Mouse (Mus musculus) B cell, adult 2 months (primary cell): ENCODE results near the gene Atp8b5.

Experiments
- DNase-seq, 2 experiments: peaks; one replicate each; pipeline ENCODE4 v3.0.0; 2022

Gene Atp8b5

DNA sequence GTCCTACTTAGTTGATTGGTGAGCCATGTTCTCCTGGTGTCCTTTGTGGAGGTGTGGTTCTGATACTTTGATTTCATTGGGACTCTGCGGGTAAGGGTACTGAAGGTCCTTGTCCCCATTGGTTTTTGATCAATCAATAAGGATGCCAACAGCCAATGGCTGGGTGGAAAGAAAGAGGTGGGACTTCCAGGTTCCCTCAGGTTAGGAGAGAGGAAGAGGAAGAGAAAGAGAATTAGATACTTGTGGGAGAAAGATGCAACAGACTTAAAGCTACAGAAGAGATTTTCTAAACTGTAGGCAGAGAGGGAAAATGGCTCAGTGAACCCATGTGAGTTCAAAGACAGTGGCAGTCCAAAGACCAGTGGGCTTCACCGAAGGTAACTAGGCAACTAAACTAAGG, 60.2 kb downstream of the Atp8b5 start:
- DNase-seq: no peak

DNA sequence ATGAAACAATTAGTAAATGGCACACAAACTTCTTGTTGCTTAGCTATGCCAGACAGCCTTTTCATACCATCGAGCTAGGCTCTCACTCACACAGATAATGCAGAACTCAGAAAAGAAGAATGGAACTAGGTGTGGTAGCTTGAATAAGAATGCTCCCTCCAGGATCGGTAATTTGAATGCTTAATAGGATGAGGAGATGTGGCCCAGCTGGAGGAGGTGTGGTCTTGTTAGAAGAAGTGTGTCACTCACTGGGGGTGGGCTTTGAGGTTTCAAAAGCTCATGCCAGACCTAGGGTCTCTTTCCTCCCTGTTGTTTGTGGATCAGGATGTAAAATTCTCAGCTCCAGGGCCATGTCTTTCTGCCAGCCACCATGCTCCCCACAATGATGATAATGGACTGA, 67.8 kb downstream of the Atp8b5 start:
- no peak for DNase-seq

DNA sequence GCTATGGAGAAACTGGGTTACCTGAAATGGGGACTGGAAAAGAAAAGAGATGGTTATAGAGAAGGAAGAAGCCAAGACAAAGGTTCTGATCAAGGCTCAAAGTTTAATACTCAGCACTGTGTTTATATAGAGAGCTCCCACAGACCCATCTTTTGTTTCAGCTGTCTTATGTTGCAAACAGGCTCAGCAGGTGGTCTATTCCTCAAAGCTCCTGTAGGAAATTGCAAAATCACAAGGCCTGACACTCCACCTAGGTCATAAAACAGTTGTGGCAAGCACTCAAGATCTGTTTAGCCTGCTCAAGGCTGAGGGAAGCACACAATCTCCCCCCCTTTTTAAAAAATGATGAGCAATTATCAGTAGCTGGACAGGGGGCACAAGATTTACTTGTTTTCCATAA, 69.2 kb downstream of the Atp8b5 start:
- no peak for DNase-seq

DNA sequence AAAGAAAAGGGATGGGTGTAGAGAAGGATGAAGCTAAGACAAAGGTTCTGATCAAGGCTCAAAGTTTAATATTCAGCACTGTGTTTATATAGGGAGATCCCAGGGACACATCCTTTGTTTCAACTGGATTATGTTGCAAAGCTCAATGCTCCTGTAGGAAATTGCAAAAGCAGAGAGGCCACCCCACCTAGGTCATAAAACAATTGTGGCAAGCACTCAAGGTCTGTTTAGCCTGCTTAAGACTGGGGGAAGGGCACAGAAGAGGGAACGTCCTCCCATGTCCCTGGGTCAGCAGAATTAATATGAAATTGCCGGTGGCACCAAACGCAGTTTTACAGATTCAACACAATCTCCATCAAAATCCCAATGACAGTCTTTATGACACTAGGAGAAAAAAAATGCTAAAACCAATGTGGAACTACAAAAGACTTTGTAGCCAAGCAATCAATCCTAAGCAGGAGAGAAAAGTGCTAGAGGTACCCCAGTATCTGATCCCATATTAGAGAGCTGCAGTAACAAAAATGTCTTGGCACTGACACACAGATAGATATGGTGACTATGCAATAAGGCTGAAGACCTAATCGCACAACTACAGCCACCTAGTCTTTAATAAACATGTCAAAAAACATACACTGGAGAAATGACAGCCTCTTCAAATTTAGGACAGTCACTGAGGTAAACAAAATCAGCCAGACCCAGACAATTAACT, 73.3 kb downstream of the Atp8b5 start:
- no peak for DNase-seq

DNA sequence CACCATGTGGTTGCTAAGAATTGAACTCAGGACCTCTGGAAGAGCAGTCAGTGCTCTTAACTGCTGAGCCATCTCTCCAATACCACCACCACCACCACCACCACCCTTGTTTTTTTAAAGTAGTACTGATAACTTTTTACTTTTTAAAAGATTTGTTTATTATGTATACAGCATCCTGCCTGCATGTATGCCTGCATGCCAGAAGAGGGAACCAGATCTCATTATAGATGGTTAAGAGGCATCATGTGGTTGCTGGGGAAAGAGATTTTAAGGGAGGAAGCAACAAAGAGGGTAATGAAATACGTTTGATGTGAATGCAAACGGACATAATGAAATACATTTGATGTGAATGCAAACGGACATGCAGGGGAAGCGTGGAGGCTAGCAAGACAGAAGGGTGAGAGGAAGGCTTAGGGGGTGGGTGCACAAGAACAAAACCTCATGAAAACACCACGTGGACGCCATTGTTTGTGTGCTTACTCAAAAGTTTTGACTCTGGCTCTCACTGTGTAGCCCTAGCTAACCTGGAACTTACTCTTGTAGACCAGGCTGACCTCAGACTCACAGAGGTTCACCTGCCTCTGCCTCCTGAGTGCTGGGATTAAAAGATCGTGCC, 74.4 kb downstream of the Atp8b5 start:
- no peak for DNase-seq

DNA sequence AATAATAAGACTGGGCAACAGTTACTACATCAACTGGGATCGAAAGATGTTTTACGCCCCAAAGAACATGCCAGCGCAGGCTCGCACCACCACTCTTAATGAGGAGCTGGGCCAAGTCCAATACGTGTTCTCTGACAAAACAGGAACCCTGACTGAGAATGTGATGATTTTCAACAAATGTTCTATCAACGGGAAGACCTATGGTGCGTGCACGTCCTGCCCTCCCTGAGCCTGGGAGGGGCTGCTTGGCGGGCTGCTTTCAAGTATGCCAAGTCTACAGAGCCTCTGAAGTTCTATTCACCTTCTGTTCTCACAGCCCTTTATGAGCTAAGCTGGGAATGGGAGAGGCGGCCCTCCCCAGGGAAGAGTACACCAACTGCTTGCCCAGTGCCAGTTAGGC, 75.5 kb downstream of the Atp8b5 start:
- no peak for DNase-seq

DNA sequence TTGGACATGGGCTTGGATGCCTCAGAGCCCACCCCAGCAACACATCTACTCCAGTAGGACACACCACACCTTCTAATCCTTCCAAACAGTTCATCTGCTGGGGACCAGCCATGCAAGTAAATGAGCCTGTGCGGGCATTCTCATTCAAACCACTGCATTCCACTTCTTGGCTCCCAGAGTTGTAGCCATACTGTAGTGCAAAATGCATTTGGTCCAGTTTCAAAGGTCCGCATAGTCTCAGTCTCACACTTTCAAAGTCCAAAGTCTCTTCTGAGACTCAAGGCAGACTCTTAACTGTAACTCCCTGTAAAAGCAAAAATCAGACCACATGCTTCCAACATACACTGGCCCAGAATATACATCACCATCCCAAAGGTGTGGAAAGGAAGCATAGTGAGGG, 78.0 kb downstream of the Atp8b5 start:
- no peak for DNase-seq

DNA sequence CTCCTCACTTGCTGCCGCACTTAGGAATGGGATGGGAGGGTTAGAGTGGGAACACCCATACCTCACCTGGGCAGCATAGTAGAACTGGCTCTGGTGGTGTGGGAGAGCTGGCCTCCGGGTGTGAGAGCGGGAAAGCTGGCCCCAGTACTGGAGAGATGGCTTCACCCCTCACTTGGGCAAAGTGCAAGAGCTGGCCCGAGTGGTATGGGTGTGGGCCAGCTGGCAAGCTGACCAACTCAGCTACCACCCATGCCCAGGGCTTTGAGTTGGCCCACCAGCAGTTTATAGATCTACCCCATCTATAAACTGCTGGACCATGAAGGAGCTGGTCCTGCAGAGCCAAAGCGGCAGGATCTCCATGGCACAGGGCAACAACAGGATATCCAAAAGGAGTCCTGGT, 82.2 kb downstream of the Atp8b5 start:
- no peak for DNase-seq

DNA sequence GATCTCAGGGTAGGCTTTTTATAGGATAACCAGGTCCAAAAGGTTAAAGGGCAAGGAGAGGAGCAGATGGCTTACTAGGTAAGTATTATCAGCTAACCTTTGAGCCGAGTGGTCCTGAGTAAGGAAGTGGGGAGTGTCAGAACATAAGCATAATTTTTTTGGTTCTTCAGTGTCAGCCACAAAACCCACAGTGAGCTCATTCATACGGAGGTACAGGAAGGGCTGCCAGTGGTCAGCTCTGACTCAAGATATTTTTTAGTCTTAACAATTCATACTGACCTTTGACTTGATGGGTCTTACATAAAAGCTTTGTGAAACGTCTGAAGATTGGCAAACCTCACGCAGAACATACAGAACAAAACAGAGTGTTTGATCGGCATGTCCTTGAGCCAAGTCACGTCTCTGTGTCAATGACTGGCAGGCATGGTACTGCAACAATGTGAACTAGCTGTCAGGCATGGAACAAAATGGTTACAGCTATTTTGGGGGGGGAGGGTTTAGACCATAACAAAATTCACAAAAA, 83.1 kb downstream of the Atp8b5 start:
- no peak for DNase-seq

DNA sequence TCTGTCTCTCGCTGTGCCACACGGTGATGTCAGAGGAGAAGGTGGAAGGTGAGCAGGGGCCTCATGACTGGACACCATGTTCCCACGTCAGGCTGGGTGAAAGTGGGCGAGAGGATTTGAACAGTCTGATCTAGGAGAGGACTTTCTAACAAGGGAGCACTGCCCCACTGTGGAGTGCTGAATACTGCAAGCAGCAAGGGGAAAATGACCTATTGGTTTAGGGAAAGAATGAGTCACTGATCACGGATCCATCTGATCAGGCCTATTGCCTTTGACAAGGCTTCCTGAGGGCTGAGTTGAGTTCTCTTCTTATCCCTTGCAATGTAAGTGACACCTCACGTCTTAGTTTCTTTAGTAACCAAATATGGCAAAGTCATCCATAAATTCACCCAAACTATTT, 86.7 kb downstream of the Atp8b5 start:
- no peak for DNase-seq

DNA sequence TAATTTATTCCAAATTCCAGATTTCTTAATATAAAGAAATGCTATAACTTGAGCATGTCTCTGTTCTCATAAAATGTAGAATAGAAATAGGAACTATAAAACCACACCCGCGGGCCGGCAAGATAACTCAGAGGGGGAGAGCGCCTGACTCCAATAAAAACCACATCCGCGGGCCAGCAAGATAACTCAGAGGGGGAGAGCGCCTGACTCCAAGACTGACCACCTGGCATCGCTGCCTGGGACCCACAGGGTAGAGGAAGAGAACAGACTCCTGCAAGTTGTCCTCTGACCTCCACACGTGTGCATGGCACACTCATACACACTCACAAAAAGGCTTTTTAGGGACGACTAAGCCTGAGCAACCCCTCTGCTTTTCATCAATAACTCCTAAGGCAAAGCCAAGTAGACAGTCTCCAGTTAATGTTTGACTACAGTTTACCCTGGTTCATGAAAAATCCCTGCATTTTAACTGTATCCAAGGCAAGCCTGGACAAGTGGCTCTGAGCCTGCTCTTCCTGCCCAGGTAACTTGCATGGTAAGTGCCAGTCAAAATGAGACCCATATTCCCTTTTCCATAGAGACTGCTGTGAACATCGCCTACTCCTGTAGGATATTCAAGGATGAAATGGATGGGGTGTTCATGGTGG, 98.1 kb downstream of the Atp8b5 start:
- DNase-seq: no peak

DNA sequence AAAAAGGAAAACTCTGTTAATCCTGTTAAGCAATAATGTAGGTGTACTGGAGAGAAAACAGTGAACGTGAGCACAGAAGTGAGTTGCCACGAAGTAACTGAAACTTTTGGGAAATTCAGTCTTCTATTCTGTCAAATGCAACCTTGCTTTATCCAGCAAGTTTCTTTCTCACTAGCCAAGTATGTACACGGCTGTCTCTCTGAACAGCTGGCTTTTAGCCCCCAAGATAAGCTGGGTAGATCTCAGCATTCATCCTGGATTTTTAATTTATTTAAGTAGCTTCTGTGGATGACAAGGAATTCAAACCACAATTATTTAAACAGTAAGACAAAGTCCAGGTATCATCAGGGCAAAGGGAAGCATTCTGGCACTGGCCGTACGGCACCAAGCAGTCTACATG, 100.3 kb downstream of the Atp8b5 start:
- no peak for DNase-seq

DNA sequence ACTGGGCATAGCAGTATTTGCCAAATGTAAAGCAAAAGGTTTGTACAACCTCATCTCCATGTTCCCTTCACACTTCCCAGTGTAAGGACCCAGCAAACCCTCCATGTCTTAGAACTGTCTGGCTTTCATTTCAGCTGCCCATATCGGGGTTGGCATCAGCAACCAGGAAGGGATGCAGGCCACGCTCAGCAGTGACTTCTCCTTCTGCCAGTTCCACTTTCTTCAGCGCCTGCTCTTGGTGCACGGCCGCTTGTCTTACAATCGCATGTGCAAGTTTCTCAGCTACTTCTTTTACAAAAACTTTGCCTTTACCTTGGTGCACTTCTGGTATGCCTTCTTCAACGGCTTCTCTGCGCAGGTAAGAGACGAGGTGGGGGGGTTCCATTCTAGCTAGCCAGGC, 100.8 kb downstream of the Atp8b5 start:
- no peak for DNase-seq

DNA sequence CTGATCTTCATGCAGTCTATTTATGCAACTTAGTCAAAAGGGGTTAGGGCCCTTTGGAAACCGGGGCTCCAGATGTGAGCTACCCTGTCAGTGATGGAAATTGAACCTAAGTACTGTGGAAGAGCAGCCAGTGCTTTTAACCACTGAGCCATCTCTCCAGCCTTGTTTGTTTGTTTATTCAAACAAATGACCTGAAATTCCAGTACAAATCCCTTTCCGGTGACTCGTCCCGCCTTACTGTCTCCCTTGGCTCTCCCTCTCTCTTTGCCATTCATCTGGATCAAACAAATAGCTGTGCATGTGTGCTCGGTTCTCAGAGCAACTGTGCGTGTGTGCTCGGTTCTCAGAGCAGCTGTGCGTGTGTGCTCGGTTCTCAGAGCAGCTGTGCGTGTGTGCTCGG, 104.4 kb downstream of the Atp8b5 start:
- DNase-seq: no peak

DNA sequence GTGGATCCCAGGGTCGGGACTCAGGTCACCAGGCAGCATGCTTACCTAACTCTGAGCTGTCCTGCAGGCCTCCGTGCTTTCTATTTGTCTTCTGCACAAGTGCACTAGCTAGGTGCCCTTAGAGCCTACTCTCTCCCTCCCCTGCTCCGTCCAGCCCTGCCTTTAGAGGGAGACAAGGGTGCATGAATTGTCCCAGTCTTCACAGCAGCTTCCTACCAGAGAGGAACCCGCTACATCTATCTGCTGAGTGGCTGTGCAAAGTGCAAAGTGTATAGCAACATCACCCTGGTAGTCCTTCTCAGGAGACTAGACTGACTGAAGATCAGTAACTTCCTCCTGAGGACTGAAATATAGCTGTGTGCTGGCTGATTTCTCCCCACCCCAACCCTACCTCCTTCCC, 105.2 kb downstream of the Atp8b5 start:
- DNase-seq: no peak

DNA sequence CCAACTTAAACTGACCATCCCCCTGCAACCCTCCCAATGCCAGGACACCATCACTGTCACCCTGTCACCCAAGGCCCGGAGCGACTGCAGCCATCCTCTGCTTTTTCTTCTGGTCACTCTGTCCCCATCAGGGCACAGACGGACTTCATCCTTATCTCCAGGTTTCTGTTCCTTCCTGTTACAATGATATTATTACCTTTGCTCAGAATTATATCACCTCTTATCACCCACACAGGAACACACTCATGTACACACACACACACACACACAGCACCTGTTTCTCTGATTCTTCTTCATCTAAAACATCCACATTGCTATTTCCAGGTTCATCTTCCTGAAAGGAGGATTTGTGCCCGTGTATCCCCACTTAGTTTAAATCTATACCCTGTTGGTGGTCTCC, 107.3 kb downstream of the Atp8b5 start:
- DNase-seq: no peak

DNA sequence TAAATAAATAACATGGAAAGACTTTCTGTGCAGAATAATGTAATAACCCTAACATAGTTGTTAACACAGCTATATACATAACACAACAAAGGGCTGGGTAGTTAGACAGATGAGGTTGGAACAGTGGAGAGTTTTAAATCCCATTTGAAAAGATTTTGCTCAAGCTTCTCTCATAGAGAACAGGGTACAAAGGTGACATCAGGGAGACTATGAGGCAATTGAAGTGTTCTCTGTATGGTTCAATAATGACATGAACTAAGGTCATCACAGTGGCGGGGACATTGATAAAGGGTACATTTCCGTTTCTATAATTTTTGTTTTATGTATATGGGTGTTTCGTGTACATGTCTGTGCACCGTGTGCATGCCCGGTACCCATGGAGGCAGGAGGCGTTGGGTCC, 112.6 kb downstream of the Atp8b5 start:
- DNase-seq: no peak

DNA sequence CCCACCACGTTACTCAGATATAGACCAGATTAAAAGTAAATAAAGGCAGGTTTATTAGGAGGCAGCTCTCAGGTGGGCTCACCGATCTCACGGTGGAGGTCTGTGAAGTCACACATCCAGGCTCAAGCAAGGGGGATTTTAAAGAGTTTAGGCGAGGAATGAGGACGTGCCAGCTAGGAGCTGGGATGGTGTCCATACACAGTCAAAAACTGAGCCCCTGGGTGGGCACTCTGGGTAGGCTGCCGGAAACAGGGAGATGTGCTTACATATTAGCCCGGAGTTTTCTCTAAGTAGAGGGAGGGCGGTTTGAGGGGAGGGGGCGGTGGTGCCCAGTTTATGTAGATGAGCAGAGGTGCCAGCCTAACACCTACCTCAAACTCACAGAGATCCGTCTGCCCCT, 114.0 kb downstream of the Atp8b5 start:
- no peak for DNase-seq

DNA sequence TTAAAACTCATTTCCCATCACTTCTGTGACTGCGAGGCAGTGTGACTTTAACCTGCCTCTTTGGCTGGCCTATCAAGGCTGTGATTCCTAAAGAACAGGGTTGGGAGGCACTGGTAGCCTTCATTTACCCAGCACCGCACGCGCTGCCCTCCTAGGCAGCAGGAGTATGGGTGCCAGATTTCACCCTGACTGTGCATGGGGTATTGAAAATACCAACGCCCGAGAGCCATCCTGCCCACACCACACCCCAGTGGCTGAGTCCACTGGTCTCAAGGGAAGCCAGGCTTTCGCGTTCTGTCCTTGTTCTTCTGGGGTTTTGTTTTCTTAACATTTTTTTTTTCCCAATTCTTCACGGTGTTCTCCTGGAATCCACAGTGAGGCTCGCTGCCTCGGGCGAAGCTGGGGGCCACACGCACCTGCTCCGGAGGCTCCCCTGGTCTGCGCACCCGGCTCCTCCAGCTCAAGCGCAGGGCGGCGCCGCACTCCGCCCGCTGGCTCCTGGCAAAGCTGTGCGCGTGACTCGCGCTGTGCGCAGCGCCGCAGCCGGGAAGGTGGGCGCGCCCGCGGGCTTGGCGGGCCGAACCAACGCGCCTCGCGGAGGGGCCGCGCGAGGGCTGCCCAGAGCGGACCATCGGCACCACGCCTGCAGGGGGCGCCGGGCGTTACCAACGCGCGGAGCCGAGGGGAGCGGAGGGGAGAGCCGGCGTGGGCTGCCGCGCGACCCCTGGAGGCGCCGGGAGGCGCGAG, 114.6 kb downstream of the Atp8b5 start, which contains the start of gene Rusc2:
TSS of gene Rusc2 (plus strand) at position 572 of the 747 bp plus-strand sequence.
- peak; percentile 17 to 30 for DNase-seq

DNA sequence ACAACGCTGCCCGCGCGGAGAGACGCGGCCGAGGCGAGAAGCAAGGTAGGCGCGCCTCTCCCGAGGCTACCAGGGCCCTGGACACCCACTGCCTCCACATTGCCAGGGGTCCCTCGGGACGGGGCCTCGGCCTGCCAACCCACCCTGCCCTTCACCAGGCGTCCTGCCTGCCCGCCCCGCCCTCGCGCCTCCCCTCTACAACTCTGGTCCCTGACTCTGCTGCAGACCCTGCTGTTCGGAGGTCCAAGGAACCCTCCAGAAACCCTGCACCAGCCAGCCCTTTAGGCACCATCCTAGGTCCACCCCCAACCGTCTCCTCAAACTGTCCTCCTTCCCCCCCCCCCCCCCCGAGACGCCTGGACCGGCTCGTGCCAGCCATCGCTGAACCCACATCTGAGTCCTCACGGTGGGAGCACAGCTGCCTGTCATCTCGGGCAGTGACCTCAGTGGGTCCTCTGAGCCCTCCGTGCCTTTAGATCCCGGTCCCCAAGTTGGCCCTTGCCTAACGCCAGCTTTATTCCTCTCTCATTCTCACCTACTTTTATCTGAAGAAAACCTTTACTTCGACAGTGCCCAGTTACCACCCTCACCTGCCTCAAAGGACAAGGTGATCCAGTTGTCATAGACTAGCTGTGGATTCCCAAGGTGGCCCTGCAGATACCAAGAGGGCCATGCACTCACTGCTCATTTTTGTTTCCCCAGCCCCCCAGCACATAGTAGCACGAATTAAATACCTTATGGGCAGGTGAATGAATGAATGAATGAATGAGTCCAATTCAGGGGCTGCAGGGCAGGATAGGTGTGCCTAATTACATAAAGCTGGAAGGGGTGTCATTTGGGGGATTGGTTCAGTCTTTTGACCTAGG, 115.4 kb downstream of the Atp8b5 start:
- no peak for DNase-seq

DNA sequence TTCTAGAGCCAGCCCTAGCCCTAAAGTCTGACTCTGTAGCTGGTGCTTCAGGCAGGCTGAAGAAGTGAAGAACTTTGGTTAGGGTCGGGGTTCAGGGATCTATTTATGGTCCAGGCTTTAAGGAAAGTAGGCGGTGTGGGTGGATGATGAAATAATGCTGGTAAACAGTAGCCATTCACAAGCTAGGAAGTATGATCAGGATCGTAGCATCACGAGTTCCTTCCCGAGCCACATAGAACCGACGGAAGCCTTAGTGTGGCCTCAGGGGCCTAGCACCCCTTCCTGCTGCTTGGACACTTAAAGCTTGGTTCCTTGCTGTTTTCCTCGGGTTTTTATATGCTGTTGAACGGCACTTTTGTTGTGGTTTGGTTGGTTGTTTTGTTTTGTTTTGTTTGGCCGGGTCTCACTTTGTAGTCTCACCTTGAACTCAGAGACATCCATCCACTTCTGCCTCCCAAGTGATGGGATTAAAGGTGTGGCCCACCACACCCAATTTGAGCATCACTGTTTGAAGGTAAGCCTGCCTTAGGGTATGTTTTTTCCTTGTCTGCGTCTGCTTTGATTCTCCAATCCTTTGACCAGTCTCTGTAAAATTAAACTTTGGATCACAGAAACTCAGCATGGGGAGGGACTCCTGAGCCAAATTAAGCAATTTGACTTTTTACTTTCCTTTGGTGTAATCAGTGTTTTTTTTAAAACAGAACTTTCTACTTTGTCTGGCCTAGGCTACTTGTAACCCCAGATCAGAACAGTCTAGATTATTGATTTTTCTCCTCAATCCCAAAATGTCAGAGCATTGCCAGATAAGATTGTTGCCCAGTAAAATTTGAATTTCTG, 116.5 kb downstream of the Atp8b5 start:
- no peak for DNase-seq

DNA sequence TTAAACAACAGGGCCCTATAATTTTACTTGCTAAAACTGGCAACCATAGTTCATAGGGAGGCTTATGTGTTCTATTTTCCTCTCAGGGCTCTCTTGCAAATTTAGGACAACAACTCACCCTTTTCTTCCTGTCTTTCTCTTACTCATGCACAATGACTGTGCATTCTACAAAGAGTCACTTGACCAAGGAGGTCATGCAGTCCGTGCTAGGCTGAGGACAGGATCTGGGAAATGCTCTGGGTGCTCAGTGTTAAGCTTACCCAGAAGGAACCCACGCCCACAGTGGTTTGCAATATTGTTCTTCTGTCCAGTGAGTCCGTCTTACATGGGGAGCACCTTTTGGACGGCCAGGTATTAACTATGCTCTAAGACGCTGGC, 117.1 kb downstream of the Atp8b5 start:
- DNase-seq: no peak
